Mouse (Mus musculus) neural tube, embryonic 12.5 days (tissue): Measurements from ENCODE around the gene Acer2. TPM values are rescaled to one million over a fixed set of nuclear protein-coding genes. Genes with fewer than 3 reads are reported as not detected.

Experiments used
- ATAC-seq: fragments of 200-750 bp; cut with Nextera tagmentation; 2 replicates; pipeline ENCODE4 v1.8.0; 2017; ENCODE audit warnings: low read depth, mild to moderate bottlenecking, moderate TSS enrichment, moderate library complexity; ENCODE audit not compliant: low FRiP score
- H3K27ac ChIP-seq: fragments of 300-500 bp; sonication (generic); 2 replicates; pipeline ENCODE4 v1.5.1; 2016
- H3K27me3 ChIP-seq: fragments of 300-500 bp; sonication (generic); replicated peaks from 2 replicates; pipeline ENCODE4 v1.6.1; 2016; ENCODE audit warnings: mild to moderate bottlenecking
- H3K36me3 ChIP-seq: fragments of 300-500 bp; sonication (generic); 2 replicates; pipeline ENCODE4 v1.6.1; 2016; ENCODE audit warnings: mild to moderate bottlenecking
- H3K4me1 ChIP-seq: fragments of 300-500 bp; sonication (generic); 2 replicates; pipeline ENCODE4 v1.6.1; 2016
- H3K4me2 ChIP-seq: fragments of 300-500 bp; sonication (generic); replicated peaks from 2 replicates; pipeline ENCODE4 v1.6.1; 2016; ENCODE audit warnings: mild to moderate bottlenecking
- H3K4me3 ChIP-seq: fragments of 300-500 bp; sonication (generic); 2 replicates; pipeline ENCODE4 v1.5.1; 2016
- H3K9ac ChIP-seq: fragments of 300-500 bp; sonication (generic); 2 replicates; pipeline ENCODE4 v1.6.1; 2016; ENCODE audit warnings: mild to moderate bottlenecking
- H3K9me3 ChIP-seq: fragments of 300-500 bp; sonication (generic); 2 replicates; pipeline ENCODE4 v1.6.1; 2016; ENCODE audit warnings: mild to moderate bottlenecking
- WGBS: fragments of 180-500 bp; shearing (Covaris S2); methylation state at CpG from one replicate; pipeline ENCODE4 v1.1.7; 2016; 5-methylcytosine and 5-hydroxymethylcytosine counted together
- polyA plus RNA-seq: library from polyadenylated mRNA; unstranded; fragments of >200 nt; fragmentation: Nextera tagmentation; extraction: Ambion mirVana; gene quantifications from 2 replicates; pipeline ENCODE4 v1.2.1, GENCODE M21; 2016

The Acer2 gene
- polyA plus RNA-seq, 1 experiment from 2014 or later: 14.0 TPM

DNA sequence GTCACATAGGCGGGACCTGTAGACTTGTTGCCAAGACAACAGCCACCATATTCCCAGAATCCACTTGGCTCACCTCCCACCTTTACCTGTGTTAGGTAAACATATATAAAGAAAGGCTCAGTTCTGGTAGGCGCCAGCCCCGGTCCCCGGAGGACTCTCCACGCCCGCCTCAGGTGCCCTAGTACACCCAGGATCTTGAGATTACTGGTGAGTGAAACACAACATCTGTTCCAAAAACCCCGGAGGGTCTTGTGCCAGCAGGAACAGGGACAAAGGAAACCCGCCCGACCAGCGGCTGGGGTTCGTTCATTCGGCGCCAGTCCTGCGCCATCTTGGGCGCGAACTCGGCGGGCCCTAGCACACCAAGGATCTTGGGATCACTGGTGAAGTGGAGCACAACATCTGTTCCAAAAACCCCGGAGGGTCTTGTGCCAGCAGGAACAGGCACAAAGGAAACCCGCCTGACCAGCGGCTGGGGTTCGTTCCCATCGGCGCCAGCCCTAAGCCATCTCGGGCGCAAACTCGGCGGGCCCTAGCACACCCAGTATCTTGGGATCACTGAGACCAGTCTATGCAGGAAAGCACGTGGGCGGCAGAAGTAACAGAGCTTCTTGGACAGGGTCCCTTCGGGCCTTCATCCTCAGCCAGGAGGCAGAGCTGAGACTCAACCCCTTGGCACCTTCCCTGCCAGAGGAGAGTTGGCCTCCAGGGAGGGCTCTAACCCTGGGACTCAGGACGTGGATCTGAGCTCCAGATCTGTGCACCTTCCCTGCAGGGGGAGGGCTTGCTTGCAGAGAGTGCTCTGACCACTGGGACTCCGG, 56.6 kb downstream of the Acer2 start:
- H3K27me3 ChIP-seq: no peaks in the 10 kb centered on the region; the same call in 1 of the 2 replicates
- no peaks in the 10 kb centered on the region for H3K9me3 ChIP-seq
- H3K4me3 ChIP-seq: peak overlapping the region; percentile 47
- ATAC-seq: peak; percentile 78
- no peak overlapping the region for H3K27ac ChIP-seq
- peak overlapping the region; percentile 65 for H3K4me2 ChIP-seq
- peak overlapping the region; percentile 62 for H3K9ac ChIP-seq
- 7% methylated on average over 33 of the region's 33 CpGs for WGBS
- no peaks in the 10 kb centered on the region; the same call in 1 of the 2 replicates for H3K36me3 ChIP-seq
- no peaks in the 10 kb centered on the region for H3K4me1 ChIP-seq

DNA sequence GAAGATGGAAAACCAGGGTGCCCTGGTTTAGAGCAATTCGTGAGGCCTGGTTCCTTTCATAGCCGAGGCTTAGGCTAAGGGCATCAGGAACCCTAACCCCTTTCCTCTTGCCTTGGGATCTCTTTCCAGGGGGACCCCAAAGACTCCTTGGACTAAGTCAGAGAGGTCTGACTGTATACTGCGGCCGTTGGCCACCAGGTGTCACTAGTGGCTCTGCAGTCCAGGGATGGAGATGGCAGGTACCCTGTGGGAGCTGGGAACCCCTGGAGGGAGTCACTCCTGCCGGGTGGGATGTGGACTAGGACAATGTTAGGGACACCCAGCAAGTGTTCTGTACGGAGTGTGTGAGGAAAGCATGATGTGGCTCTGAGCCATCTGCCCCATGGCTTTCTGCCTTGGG, 58.8 kb downstream of the Acer2 start:
- Histone ChIP-seq H3K9me3 (no peaks in the 10 kb centered on the region), H3K27ac (no peak overlapping the region), H3K9ac (no peak overlapping the region), H3K4me2 (no peak overlapping the region), H3K27me3 (no peaks in the 10 kb centered on the region; the same call in 1 of the 2 replicates), H3K4me1 (no peaks in the 10 kb centered on the region), H3K4me3 (no peak overlapping the region), H3K36me3 (no peaks in the 10 kb centered on the region; the same call in 1 of the 2 replicates)
- ATAC-seq: no peak
- WGBS: 88% methylated on average over 6 of the region's 6 CpGs

DNA sequence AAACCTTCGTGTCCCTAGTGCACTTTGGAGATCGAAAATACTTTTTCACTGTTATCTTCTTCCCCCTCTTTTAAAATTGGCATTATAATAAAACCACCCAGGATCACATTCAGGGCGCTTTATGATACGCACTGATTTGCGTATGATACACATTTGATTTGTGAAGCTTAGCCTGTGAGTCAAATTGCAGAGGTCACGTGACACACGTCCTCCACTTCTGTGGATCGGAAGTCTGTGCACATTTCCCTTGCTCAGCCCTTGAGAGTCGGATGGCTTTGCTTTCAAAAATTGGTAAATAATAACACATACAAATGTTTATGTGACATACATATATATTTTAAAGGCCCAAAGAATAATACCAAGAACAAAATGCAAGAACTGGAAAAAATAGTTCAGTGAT, 62.0 kb downstream of the Acer2 start:
- Histone ChIP-seq H3K27ac (no peak overlapping the region), H3K36me3 (no peaks in the 10 kb centered on the region; the same call in 1 of the 2 replicates), H3K27me3 (no peaks in the 10 kb centered on the region), H3K9ac (no peak overlapping the region), H3K4me2 (no peak overlapping the region), H3K9me3 (no peaks in the 10 kb centered on the region), H3K4me1 (no peaks in the 10 kb centered on the region), H3K4me3 (no peak overlapping the region)
- no peak for ATAC-seq
- 95% methylated on average over 9 of the region's 9 CpGs for WGBS

DNA sequence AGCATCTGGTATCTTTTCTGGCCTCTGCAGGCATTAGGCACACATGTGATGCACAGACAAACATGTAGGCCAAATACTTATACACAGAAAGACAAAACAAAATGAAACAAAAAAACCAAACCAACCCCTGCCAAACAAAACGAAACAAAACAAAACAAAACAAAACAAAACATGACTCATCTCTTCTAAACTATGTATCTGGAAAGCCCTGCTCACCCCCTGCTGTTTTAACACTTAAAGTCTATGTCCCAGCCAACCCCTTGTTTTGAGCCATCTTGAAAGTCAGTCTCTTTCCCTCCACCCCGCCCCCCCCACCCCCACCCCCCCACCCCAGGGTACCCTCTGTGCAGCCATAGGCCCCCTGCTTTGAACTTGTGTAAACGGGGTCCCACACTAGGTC, 62.5 kb downstream of the Acer2 start:
- WGBS: 46% methylated on average over 3 of the region's 3 CpGs
- no peaks in the 10 kb centered on the region for H3K27me3 ChIP-seq
- no peak for ATAC-seq

DNA sequence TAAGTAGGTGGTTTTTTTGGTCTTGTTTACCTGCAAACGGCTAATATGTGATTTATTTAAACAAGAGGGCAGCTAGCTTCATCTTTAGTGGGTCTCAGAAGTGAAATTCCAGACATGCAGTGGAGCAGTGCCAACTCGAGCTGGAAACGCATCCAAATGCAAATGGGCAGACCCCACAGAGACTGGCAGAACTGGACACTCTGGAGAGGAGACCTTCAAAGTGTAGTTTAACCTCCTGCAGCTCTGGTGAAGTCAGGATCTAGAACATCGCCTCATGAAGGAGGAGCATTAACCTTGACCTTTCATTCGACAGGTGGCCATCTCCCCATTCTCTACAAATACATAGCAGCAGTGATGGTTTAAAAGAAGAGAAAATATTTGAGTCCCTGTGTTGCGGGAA, 68.5 kb downstream of the Acer2 start:
- H3K9ac ChIP-seq: no peak overlapping the region
- no peaks in the 10 kb centered on the region for H3K36me3 ChIP-seq
- no peaks in the 10 kb centered on the region for H3K9me3 ChIP-seq
- no peak for ATAC-seq
- H3K4me3 ChIP-seq: no peak overlapping the region
- no peak overlapping the region for H3K4me2 ChIP-seq
- H3K27me3 ChIP-seq: no peaks in the 10 kb centered on the region
- 92% methylated on average over 6 of the region's 6 CpGs for WGBS
- H3K4me1 ChIP-seq: no peaks in the 10 kb centered on the region
- H3K27ac ChIP-seq: no peak overlapping the region

More for the DNA sequence above, 62.5 kb downstream of the Acer2 start:
- H3K27ac ChIP-seq: no peak overlapping the region
- H3K36me3 ChIP-seq: no peaks in the 10 kb centered on the region; the same call in 1 of the 2 replicates
- H3K9me3 ChIP-seq: no peaks in the 10 kb centered on the region
- no peak overlapping the region for H3K9ac ChIP-seq
- H3K4me3 ChIP-seq: no peak overlapping the region
- no peak overlapping the region for H3K4me2 ChIP-seq
- no peaks in the 10 kb centered on the region for H3K4me1 ChIP-seq

DNA sequence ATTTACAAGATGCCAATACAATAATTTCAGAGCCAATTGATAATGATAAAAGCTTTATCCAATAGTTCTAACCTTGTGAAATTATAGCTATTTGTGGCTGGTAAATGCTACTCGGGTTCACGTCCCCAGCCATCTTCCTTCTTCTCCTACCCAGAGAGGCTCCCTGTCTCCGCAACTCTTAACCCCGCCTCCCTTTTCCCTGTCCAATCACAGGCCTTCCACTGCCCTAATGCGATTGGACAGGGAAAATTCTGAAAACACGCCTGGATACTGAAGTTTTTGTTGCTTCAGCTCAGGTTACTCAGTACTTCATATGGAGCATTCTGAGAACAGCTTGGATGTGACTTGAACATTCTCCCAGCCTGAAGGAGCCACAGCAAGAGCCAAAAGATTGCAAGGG, 69.1 kb downstream of the Acer2 start:
- Histone ChIP-seq H3K27ac (no peak overlapping the region), H3K36me3 (no peaks in the 10 kb centered on the region), H3K27me3 (no peaks in the 10 kb centered on the region), H3K4me1 (no peaks in the 10 kb centered on the region), H3K4me3 (no peak overlapping the region), H3K4me2 (no peak overlapping the region), H3K9ac (no peak overlapping the region), H3K9me3 (no peaks in the 10 kb centered on the region)
- WGBS: 56% methylated on average over 6 of the region's 6 CpGs
- ATAC-seq: no peak

DNA sequence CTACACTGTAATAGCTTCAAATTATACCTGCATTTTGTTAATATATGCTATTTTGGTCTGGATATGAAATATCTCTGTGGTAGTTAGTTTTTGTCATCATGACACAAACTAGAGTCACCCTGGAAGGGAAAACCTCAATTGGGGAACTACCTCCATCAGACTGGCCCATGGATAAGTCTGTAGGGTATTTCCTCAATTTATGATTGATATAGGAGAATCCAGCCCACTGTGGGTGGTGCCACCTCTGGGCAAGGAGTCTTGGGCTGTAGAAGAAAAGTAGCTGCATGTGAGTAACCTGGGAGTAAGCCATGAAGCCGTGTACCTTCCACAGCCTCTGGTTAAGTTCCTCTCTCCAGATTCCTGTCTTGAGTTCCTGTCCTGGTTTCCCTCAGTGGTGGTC, 74.6 kb downstream of the Acer2 start:
- H3K4me2 ChIP-seq: no peak overlapping the region
- no peak overlapping the region for H3K4me3 ChIP-seq
- ATAC-seq: no peak
- H3K9me3 ChIP-seq: no peaks in the 10 kb centered on the region
- no peak overlapping the region for H3K9ac ChIP-seq
- no peaks in the 10 kb centered on the region for H3K27me3 ChIP-seq
- no peaks in the 10 kb centered on the region for H3K36me3 ChIP-seq
- 97% methylated on average over 1 of the region's 1 CpGs for WGBS
- H3K4me1 ChIP-seq: no peaks in the 10 kb centered on the region
- H3K27ac ChIP-seq: no peak overlapping the region

DNA sequence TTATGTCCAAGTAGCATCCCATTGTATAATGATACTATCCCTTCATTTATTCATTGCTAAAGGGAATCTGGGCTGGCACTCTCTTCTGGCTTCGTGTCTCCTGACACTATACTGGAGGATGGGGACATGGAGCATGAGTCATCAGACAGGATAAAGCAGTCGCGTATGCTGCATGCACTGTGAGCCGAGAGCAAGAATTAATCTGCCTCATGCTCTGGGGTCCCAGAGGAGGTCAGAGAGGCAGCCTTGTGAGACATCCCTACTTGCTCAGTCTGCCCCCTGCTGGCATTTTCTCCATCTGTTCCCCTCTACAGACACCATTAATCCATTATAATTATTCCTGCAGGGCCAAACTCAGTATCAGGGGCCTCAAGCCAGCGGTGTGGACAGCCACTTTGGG, 79.3 kb downstream of the Acer2 start:
- H3K9me3 ChIP-seq: no peaks in the 10 kb centered on the region
- 47% methylated on average over 5 of the region's 5 CpGs for WGBS
- H3K4me2 ChIP-seq: no peak overlapping the region
- no peak for ATAC-seq
- H3K36me3 ChIP-seq: no peaks in the 10 kb centered on the region
- H3K4me3 ChIP-seq: no peak overlapping the region
- no peaks in the 10 kb centered on the region for H3K27me3 ChIP-seq
- no peak overlapping the region for H3K9ac ChIP-seq
- H3K27ac ChIP-seq: no peak overlapping the region
- 0 out of 2 replicates have a peak, but pooled peaks cover 2% of the 10 kb centered on the region for H3K4me1 ChIP-seq

DNA sequence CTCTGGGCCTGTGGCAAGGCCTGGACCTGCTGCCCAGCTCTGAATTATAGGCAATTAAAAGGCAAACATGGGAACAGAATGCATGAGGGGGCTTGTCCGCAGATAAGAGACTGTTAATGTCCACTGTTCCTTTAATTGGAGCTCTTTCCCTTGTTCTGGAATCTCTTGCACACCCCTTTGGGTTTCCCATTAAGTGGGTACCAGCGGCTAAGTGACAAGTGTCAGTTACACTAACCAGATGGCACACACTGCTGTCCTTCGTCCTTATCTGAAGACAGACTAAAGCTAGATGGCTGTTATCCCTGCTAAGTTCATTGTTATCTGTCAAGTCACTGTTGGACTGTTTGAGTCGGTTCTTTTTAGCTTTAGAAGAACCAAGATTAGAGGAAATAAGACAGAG, 81.3 kb downstream of the Acer2 start:
- H3K27me3 ChIP-seq: no peaks in the 10 kb centered on the region
- 89% methylated on average over 4 of the region's 4 CpGs for WGBS
- no peak overlapping the region for H3K27ac ChIP-seq
- H3K9me3 ChIP-seq: no peaks in the 10 kb centered on the region
- H3K36me3 ChIP-seq: no peaks in the 10 kb centered on the region
- no peak overlapping the region for H3K4me3 ChIP-seq
- no peak overlapping the region for H3K4me2 ChIP-seq
- 0 out of 2 replicates have a peak, but pooled peaks cover 2% of the 10 kb centered on the region for H3K4me1 ChIP-seq
- H3K9ac ChIP-seq: no peak overlapping the region
- no peak for ATAC-seq

DNA sequence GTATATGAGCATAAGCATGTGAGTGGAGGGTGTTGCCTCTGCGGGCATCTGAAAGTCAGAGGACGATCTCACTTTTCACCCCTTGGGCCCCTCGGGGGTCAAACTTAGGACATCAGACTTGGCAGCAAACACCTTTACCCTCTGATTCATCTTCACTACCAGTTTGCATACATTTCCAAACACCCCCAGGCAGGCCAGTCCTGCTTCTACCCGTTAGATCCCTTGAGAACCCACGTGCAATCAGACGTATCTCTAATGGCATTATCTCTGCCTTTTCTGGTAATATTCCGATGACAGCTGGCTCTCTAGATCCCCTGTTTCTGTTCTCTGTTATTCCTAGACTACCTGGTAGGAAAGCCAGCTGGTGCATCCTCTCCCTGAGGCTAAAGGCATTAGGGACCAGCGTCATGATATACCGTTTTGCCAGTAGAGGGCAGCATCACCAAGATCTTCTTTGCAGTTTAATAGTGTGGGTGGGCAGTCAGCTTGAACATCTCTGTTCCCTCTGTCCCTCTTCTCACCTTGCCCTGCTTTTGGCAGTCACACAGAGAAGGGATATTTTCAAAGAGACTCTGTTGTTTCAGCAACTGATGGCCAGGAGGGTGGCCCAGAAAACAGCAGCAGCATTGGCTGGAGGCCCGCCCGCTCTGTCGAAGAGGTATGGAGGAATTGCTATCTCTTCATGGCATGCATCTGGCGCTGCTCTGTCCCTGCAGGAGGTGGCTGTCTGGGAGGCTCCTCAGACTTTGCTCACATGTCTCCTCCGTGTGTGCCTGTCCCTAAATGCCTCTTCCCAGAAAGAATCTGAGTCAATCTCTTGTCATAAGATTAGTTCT, 83.6 kb downstream of the Acer2 start:
- no peaks in the 10 kb centered on the region for H3K9me3 ChIP-seq
- no peaks in the 10 kb centered on the region for H3K27me3 ChIP-seq
- 40% methylated on average over 14 of the region's 14 CpGs for WGBS
- 0 out of 2 replicates have a peak overlapping the region, but pooled peaks have one; percentile 24 for H3K4me2 ChIP-seq
- no peaks in the 10 kb centered on the region for H3K36me3 ChIP-seq
- no peak overlapping the region for H3K27ac ChIP-seq
- H3K4me3 ChIP-seq: no peak overlapping the region
- H3K9ac ChIP-seq: no peak overlapping the region
- H3K4me1 ChIP-seq: 0 out of 2 replicates have a peak, but pooled peaks cover 2% of the 10 kb centered on the region
- peak; percentile 82 for ATAC-seq

DNA sequence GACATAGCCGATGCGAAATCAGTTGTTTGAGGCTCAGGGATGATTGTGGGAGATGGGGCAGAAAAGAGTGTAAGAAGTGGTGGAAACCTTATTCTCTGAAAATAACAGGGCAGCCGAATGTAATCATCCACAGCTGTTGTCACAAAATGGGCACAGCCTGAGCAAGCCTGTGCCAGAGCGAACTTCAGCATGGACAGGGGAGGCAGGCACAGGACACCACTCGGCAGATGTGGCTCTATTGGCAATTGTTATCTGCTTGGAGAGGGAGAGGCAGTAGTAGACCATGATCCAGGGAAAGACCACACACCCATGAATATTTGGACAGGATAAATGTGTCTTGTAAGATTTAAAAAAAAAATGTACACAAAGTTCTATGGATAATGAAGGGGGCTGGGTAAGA, 103.1 kb downstream of the Acer2 start:
- no peaks in the 10 kb centered on the region for H3K36me3 ChIP-seq
- no peak overlapping the region for H3K9ac ChIP-seq
- no peaks in the 10 kb centered on the region for H3K4me1 ChIP-seq
- WGBS: 89% methylated on average over 5 of the region's 5 CpGs
- H3K27me3 ChIP-seq: no peaks in the 10 kb centered on the region
- H3K27ac ChIP-seq: no peak overlapping the region
- H3K9me3 ChIP-seq: no peaks in the 10 kb centered on the region
- H3K4me3 ChIP-seq: no peak overlapping the region
- ATAC-seq: no peak
- no peak overlapping the region for H3K4me2 ChIP-seq
